10 mouse cellular contexts compared by ENCODE assay signal in the genomic region with DNA sequence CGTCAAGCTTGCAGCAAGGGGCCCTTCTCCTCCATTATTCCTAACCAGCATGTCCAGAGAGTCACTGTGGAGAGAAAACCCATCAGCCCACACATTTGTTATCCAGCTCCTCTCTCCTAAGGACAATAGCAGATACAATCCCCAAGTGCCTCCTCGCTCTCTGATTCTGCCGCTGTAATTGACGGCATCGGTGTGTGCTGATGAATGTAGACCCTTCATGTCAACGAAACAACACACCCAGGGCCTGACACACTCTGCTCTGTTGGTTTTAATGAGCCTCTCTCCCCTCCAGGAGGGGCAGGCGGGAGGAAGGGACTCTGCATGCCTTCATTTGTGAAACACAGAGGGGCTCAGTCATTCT. TPM values are rescaled to one million over a fixed set of nuclear protein-coding genes. Genes with fewer than 3 reads are reported as not detected.
DNase-seq lines count a peak whose midpoint lies in the region; ATAC-seq and TF ChIP-seq lines count a peak whose summit lies in the region.
"Had no signal": no experiment of that assay in that cellular context is flagged by ENCODE, and none has a peak within 500 bp of the region (broad histone marks: within the 10 kb centered on the region; RNA-seq: fewer than 3 reads in every experiment).

No protein-coding gene starts in this region.

- H3K27ac ChIP-seq in kidney, postnatal 0 days, result peak overlapping the region; percentile 71; the same call in 1 of the 2 replicates
- H3K27ac ChIP-seq in forebrain, postnatal 0 days (ENCODE audit: low read depth, low read length), result peak overlapping the region; percentile 29; the same call in 1 of the 2 replicates
- H3K27ac ChIP-seq: liver, embryonic 13.5 days had no signal

- no peaks in the 10 kb centered on the region for H3K9me3 ChIP-seq in kidney, postnatal 0 days (replicated peaks; ENCODE audit: low read length)
- no peaks in the 10 kb centered on the region for H3K9me3 ChIP-seq in forebrain, postnatal 0 days (ENCODE audit: low read length)

- no peaks in the 10 kb centered on the region for H3K27me3 ChIP-seq in kidney, postnatal 0 days (ENCODE audit: insufficient read depth, low read length)
- no peaks in the 10 kb centered on the region for H3K27me3 ChIP-seq in forebrain, postnatal 0 days (ENCODE audit: insufficient read depth, low read length)
- H3K27me3 ChIP-seq: heart, embryonic 12.5 days; liver, embryonic 13.5 days had no signal

- H3K36me3 ChIP-seq in kidney, postnatal 0 days (ENCODE audit: insufficient read depth, low read length), result peaks cover 32% of the 10 kb centered on the region
- H3K36me3 ChIP-seq in forebrain, postnatal 0 days (ENCODE audit: insufficient read depth), result peaks cover 12% of the 10 kb centered on the region

- DNase-seq in kidney, postnatal 0 days (ENCODE audit: low spot score), result peak; percentile 46
- DNase-seq in kidney, adult 11 months, result no peak
- DNase-seq in forebrain, postnatal 0 days, result peak; percentile 13
- peak; percentile 55 for DNase-seq in mesoderm, embryonic 11.5 days (ENCODE audit: low read depth, low spot score)
- peak; percentile 69 for DNase-seq in retina, embryonic 14.5 days (ENCODE audit: low spot score)
- no peak for DNase-seq in heart, adult 18-20 months
- DNase-seq in adrenal gland, adult 2 months, result no peak
- DNase-seq: liver, embryonic 13.5 days had no signal

- H3K4me2 ChIP-seq in kidney, postnatal 0 days (ENCODE audit: low read length), result no peak overlapping the region
- H3K4me2 ChIP-seq in forebrain, postnatal 0 days (ENCODE audit: low read depth), result no peak overlapping the region
- H3K4me2 ChIP-seq: heart, embryonic 12.5 days; liver, embryonic 13.5 days had no signal

- peaks cover 11% of the 10 kb centered on the region for H3K4me1 ChIP-seq in kidney, postnatal 0 days (replicated peaks; ENCODE audit: insufficient read depth, low read length)
- H3K4me1 ChIP-seq in forebrain, postnatal 0 days (ENCODE audit: insufficient read depth), result peaks cover 10% of the 10 kb centered on the region
- H3K4me1 ChIP-seq: heart, embryonic 12.5 days; liver, embryonic 13.5 days had no signal

- H3K9ac ChIP-seq in kidney, postnatal 0 days (ENCODE audit: low read depth, low read length), result no peak overlapping the region
- H3K9ac ChIP-seq in forebrain, postnatal 0 days, result 0 out of 2 replicates have a peak overlapping the region, but pooled peaks have one; percentile 1
- H3K9ac ChIP-seq: heart, embryonic 12.5 days; liver, embryonic 13.5 days had no signal

- no peak for ATAC-seq in kidney, postnatal 0 days (replicated peaks; ENCODE audit: low FRiP score, low read depth)
- ATAC-seq in forebrain, postnatal 0 days, result peak; percentile 7; the same call in 1 of the 2 replicates
- ATAC-seq in CD4-positive, CD25-positive, alpha-beta regulatory T cell, adult 4 months, result no peak

- WGBS in kidney, postnatal 0 days, result 30% methylated on average over 7 of the region's 7 CpGs
- WGBS in forebrain, postnatal 0 days, result 15% methylated on average over 7 of the region's 7 CpGs

- no peak overlapping the region for H3K4me3 ChIP-seq in kidney, postnatal 0 days (replicated peaks; ENCODE audit: low read depth, low read length)
- no peak overlapping the region for H3K4me3 ChIP-seq in forebrain, postnatal 0 days (ENCODE audit: low read depth, low read length)
- H3K4me3 ChIP-seq: heart, embryonic 12.5 days; liver, embryonic 13.5 days had no signal

- TF ChIP-seq CTCF in kidney, postnatal 0 days (IDR thresholded peaks at IDR 0.05; ENCODE audit: low read depth), result no peak
- TF ChIP-seq CTCF in forebrain, postnatal 0 days (IDR thresholded peaks at IDR 0.05; ENCODE audit: low read depth), result no peak

RNA-seq across cellular contexts. Expression of a gene that starts 27.8 kb away (rescaled TPM):
- 150 and 172 TPM in 2 replicates for polyA plus RNA-seq in kidney, postnatal 0 days (2015; fragmentation: Nextera tagmentation; extraction: Ambion mirVana)
- total RNA-seq in forebrain, postnatal 0 days (2014; rRNA removed), result 41.2 and 52.3 TPM in 2 replicates
- polyA plus RNA-seq in forebrain, postnatal 0 days (2015; fragmentation: Nextera tagmentation; extraction: Ambion mirVana), result 56.7 and 60.4 TPM in 2 replicates
- 10 to 100 TPM; 28.0 to 34.4 TPM for total RNA-seq in heart, adult 18-20 months (2021)
- polyA plus RNA-seq in CD4-positive, CD25-positive, alpha-beta regulatory T cell, adult 4 months (2017; shearing (Covaris generic)), result 10 to 100 TPM; 49.8 to 70.8 TPM
- total RNA-seq in adrenal gland, adult 2 months (2021), result 100 to 1,000 TPM; 112 to 141 TPM
- 86.4 and 144 TPM in 2 replicates for polyA plus RNA-seq in adrenal gland, adult 2 months (2012; rRNA removed)

Comparison
In these comparisons a context has a peak if more than half of its experiments do, and no peak if none do; other contexts are left out.
1. DNase-seq: peak in kidney, postnatal 0 days (single experiment), forebrain, postnatal 0 days (single experiment), mesoderm, embryonic 11.5 days (single experiment) and retina, embryonic 14.5 days (single experiment); none in kidney, adult 11 months (single experiment), heart, adult 18-20 months (0 of 2) and adrenal gland, adult 2 months (single experiment).